Mouse (Mus musculus) kidney, adult 2 months (tissue): ENCODE data around the gene Tm9sf4.

Source experiments
- CTCF ChIP-seq: fragments of 200-500 bp; conservative IDR thresholded peaks from 2 replicates; pipeline ENCODE4 v1.5.1; 2011; ENCODE audit warnings: low read depth, mild to moderate bottlenecking, control low read depth, low read length, moderate library complexity, mixed read lengths; ENCODE audit not compliant: insufficient read depth, insufficient read length
- POLR2A ChIP-seq: fragments of 200-500 bp; IDR thresholded peaks from one replicate; pipeline ENCODE4 v1.6.1; 2011; ENCODE audit warnings: low read depth, low read length, control low read depth

DNA sequence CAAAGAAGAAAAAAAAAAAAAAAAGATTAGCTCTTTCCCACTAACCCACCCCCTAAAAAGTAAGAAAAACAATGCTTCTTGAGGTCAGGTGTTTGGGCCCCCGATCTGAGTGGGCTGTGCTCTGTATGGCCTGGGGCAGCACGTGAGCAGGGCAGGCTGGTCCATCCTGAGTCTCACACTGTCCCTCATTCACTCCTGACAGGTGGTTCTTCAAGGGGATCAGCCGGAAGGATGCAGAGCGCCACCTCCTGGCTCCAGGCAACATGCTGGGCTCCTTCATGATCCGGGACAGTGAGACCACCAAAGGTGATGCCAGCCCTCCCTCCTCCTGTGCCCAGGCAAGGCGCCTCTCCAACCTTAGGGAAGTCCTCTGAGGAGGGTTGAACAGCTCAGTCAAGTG lies 30.1 kb upstream of the Tm9sf4 start:
- peak; percentile 63 for TF ChIP-seq CTCF
- TF ChIP-seq POLR2A: no peak
